Mouse (Mus musculus): ENCODE measurements around the gene S100a14. TPM values are rescaled to one million over a fixed set of nuclear protein-coding genes. Genes with fewer than 3 reads are reported as not detected.

S100a14 gene
- polyA plus RNA-seq, 1 experiment from 2014 or later = not detected

- WGBS = 73% methylated on average over 10 of the region's 10 CpGs
- no peak overlapping the region for H3K27ac ChIP-seq
- no peaks in the 10 kb centered on the region; the same call in 1 of the 2 replicates for H3K4me1 ChIP-seq
- H3K36me3 ChIP-seq = no peaks in the 10 kb centered on the region
- H3K27me3 ChIP-seq (ENCODE audit: insufficient read depth, poor library complexity, severe bottlenecking) = no peaks in the 10 kb centered on the region
- H3K4me3 ChIP-seq = no peak overlapping the region
- no peak for DNase-seq (ENCODE audit: low spot score)
- H3K9me3 ChIP-seq = no peaks in the 10 kb centered on the region
Measured at GRCm38 (mm10) chr3:90576351-90577001, 49.8 kb downstream of the S100a14 start.

Other genes starting within 250 kb of the S100a14 start
- gene Gatad2b, start 233.7 kb upstream of the S100a14 start, polyA plus RNA-seq (2016; fragmentation: Nextera tagmentation; extraction: Ambion mirVana) = 10.6 and 11.8 TPM in 2 replicates
- gene Slc27a3, start 136.9 kb upstream of the S100a14 start, polyA plus RNA-seq (2016; fragmentation: Nextera tagmentation; extraction: Ambion mirVana) = 12.6 and 19.9 TPM in 2 replicates
- gene Ints3, start 93.2 kb upstream of the S100a14 start, polyA plus RNA-seq (2016; fragmentation: Nextera tagmentation; extraction: Ambion mirVana) = 31.0 and 36.7 TPM in 2 replicates
- 7.1 and 8.7 TPM in 2 replicates for gene Npr1, start 61.0 kb upstream of the S100a14 start, polyA plus RNA-seq (2016; fragmentation: Nextera tagmentation; extraction: Ambion mirVana)
- gene Ilf2, start 50.7 kb upstream of the S100a14 start, polyA plus RNA-seq (2016; fragmentation: Nextera tagmentation; extraction: Ambion mirVana) = 149 and 215 TPM in 2 replicates
- 71.7 and 74.4 TPM in 2 replicates for gene Snapin, start 35.8 kb upstream of the S100a14 start, polyA plus RNA-seq (2016; fragmentation: Nextera tagmentation; extraction: Ambion mirVana)
- gene Chtop, start 17.4 kb upstream of the S100a14 start, polyA plus RNA-seq (2016; fragmentation: Nextera tagmentation; extraction: Ambion mirVana) = 120 and 136 TPM in 2 replicates
- gene S100a1, start 12.5 kb upstream of the S100a14 start, polyA plus RNA-seq (2016; fragmentation: Nextera tagmentation; extraction: Ambion mirVana) = 64.6 and 111 TPM in 2 replicates
- gene S100a13, start 12.4 kb upstream of the S100a14 start, polyA plus RNA-seq (2016; fragmentation: Nextera tagmentation; extraction: Ambion mirVana) = 32.3 and 52.5 TPM in 2 replicates
- gene S100a16, start 10.4 kb downstream of the S100a14 start, polyA plus RNA-seq (2016; fragmentation: Nextera tagmentation; extraction: Ambion mirVana) = 18.1 and 36.6 TPM in 2 replicates
- gene S100a3, start 33.7 kb downstream of the S100a14 start, polyA plus RNA-seq (2016; fragmentation: Nextera tagmentation; extraction: Ambion mirVana) = 0.31 and 0.44 TPM in 2 replicates
- gene S100a2, start 63.4 kb downstream of the S100a14 start, polyA plus RNA-seq (2016; fragmentation: Nextera tagmentation; extraction: Ambion mirVana) = not detected in 2 replicates
- gene Gm42674, start 75.0 kb downstream of the S100a14 start, polyA plus RNA-seq (2016; fragmentation: Nextera tagmentation; extraction: Ambion mirVana) = not detected in 2 replicates
- 0.30 and 0.43 TPM in 2 replicates for gene S100a4, start 76.9 kb downstream of the S100a14 start, polyA plus RNA-seq (2016; fragmentation: Nextera tagmentation; extraction: Ambion mirVana)
- gene S100a5, start 81.7 kb downstream of the S100a14 start, polyA plus RNA-seq (2016; fragmentation: Nextera tagmentation; extraction: Ambion mirVana) = not detected in 2 replicates
- 27.3 and 28.9 TPM in 2 replicates for gene S100a6, start 86.0 kb downstream of the S100a14 start, polyA plus RNA-seq (2016; fragmentation: Nextera tagmentation; extraction: Ambion mirVana)
- not detected in 2 replicates for gene S100a7a, start 127.2 kb downstream of the S100a14 start, polyA plus RNA-seq (2016; fragmentation: Nextera tagmentation; extraction: Ambion mirVana)
- gene S100a8, start 142.1 kb downstream of the S100a14 start, polyA plus RNA-seq (2016; fragmentation: Nextera tagmentation; extraction: Ambion mirVana) = not detected in 2 replicates
- not detected in 2 replicates for gene S100a9, start 168.9 kb downstream of the S100a14 start, polyA plus RNA-seq (2016; fragmentation: Nextera tagmentation; extraction: Ambion mirVana)
- gene Pglyrp4, start 200.1 kb downstream of the S100a14 start, polyA plus RNA-seq (2016; fragmentation: Nextera tagmentation; extraction: Ambion mirVana) = not detected in 2 replicates